Mouse (Mus musculus) hindbrain, embryonic 16.5 days (tissue): ENCODE data around the gene Dnajc13. TPM values are rescaled to one million over a fixed set of nuclear protein-coding genes. Genes with fewer than 3 reads are reported as not detected.

ENCODE experiments used
- ATAC-seq: fragments of 200-750 bp; cut with Nextera tagmentation; 2 replicates; pipeline ENCODE4 v1.8.0; 2017; ENCODE audit warnings: moderate TSS enrichment, moderate library complexity
- H3K27ac ChIP-seq: fragments of 300-500 bp; sonication (generic); 2 replicates; pipeline ENCODE4 v1.5.1; 2014; ENCODE audit warnings: low read depth, mild to moderate bottlenecking, control low read depth, low read length, moderate library complexity
- H3K27me3 ChIP-seq: fragments of 300-500 bp; sonication (generic); replicated peaks from 2 replicates; pipeline ENCODE4 v1.6.1; 2014; ENCODE audit warnings: low read length; ENCODE audit not compliant: control insufficient read depth, insufficient read depth
- H3K36me3 ChIP-seq: fragments of 300-500 bp; sonication (generic); 2 replicates; pipeline ENCODE4 v1.6.1; 2014; ENCODE audit warnings: mild to moderate bottlenecking, low read length, moderate library complexity, mixed read lengths; ENCODE audit not compliant: control insufficient read depth, insufficient read depth
- H3K4me1 ChIP-seq: fragments of 300-500 bp; sonication (generic); 2 replicates; pipeline ENCODE4 v1.6.1; 2014; ENCODE audit warnings: low read depth, low read length; ENCODE audit not compliant: control insufficient read depth, insufficient read depth
- H3K4me2 ChIP-seq: fragments of 300-500 bp; sonication (generic); 2 replicates; pipeline ENCODE4 v1.6.1; 2014; ENCODE audit warnings: mild to moderate bottlenecking, low read length, control low read depth, moderate library complexity
- H3K4me3 ChIP-seq: fragments of 300-500 bp; sonication (generic); 2 replicates; pipeline ENCODE4 v1.5.1; 2014; ENCODE audit warnings: mild to moderate bottlenecking, low read length, control low read depth, moderate library complexity
- H3K9ac ChIP-seq: fragments of 300-500 bp; sonication (generic); 2 replicates; pipeline ENCODE4 v1.6.1; 2014; ENCODE audit warnings: low read depth, mild to moderate bottlenecking, control low read depth, low read length, moderate library complexity
- H3K9me3 ChIP-seq: fragments of 300-500 bp; sonication (generic); 2 replicates; pipeline ENCODE4 v1.6.1; 2014; ENCODE audit warnings: mild to moderate bottlenecking, low read length, moderate library complexity; ENCODE audit not compliant: control insufficient read depth
- WGBS: fragments of 180-500 bp; shearing (Covaris S2); extraction: QIAGEN DNeasy Blood & Tissue Kit; methylation state at CpG from one replicate; pipeline ENCODE4 v1.1.7; 2014; 5-methylcytosine and 5-hydroxymethylcytosine counted together
- polyA plus RNA-seq: library from polyadenylated mRNA; unstranded; fragments of >200 nt; fragmentation: Nextera tagmentation; extraction: Ambion mirVana; gene quantifications from 2 replicates; pipeline ENCODE4 v1.2.1, GENCODE M21; 2015

Dnajc13 gene
- polyA plus RNA-seq, 1 experiment from 2014 or later = 17.8 TPM

DNA sequence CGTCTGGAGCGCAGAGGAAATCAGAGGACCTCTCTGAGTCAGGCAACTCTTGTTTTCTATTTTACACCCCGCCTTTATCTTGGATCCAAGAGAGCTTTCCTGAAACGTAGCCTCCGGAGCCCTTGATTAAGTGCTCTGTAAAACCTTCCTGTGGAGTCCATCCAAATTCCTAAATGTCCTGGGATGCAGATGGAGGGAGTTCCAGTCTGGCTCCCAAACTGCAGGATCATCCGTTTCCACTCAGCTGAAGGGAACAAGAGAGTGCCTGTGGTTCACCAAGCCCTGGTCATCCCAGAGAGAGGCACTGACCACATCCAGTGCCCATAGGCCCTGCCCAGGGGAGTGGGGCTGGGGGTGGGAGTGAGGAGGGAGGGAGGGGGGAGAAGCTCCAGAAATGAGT lies 160.4 kb downstream of the Dnajc13 start:
- no peak for ATAC-seq
- Histone ChIP-seq H3K27me3 (no peaks in the 10 kb centered on the region), H3K9me3 (no peaks in the 10 kb centered on the region), H3K9ac (no peak overlapping the region), H3K4me2 (no peak overlapping the region), H3K4me3 (no peak overlapping the region), H3K36me3 (no peaks in the 10 kb centered on the region), H3K4me1 (no peaks in the 10 kb centered on the region), H3K27ac (no peak overlapping the region)
- WGBS = 28% methylated on average over 6 of the region's 6 CpGs

DNA sequence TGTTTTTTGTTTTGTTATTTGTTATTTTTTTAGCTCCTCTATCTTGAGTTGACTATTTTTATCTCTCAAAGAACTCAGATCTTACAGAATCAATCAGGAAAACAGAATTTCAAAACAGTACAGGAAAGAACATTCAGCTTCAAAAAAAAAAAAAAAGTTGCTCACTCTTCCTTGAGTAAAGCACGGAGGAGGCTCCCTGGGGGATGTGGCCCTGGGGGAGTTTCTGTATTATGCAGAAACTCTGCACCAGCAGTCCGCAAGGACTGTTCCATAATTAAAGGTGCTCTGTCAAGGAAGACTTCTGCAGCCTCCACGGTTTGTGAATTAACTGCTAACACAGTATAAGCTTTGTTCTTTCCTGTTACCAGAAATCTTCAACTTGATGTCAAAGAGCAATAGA lies 161.3 kb downstream of the Dnajc13 start:
- Histone ChIP-seq H3K36me3 (no peaks in the 10 kb centered on the region), H3K9ac (no peak overlapping the region), H3K4me1 (no peaks in the 10 kb centered on the region), H3K27ac (no peak overlapping the region), H3K4me2 (no peak overlapping the region), H3K27me3 (no peaks in the 10 kb centered on the region), H3K4me3 (no peak overlapping the region), H3K9me3 (no peaks in the 10 kb centered on the region)
- ATAC-seq = no peak
- WGBS = 27% methylated on average over 3 of the region's 3 CpGs

Other genes starting within 250 kb of the Dnajc13 start
- gene Gm28305, start 222.3 kb downstream of the Dnajc13 start, polyA plus RNA-seq = not detected in 2 replicates
- gene Uba5, start 199.8 kb downstream of the Dnajc13 start, polyA plus RNA-seq = 66.5 and 68.4 TPM in 2 replicates
- gene Acad11, start 199.6 kb downstream of the Dnajc13 start, polyA plus RNA-seq = 8.1 and 8.9 TPM in 2 replicates
- gene Ackr4, start 136.0 kb downstream of the Dnajc13 start, polyA plus RNA-seq = 1.8 and 2.6 TPM in 2 replicates
- gene Acpp, start 74.8 kb upstream of the Dnajc13 start, polyA plus RNA-seq = 0.30 and 0.39 TPM in 2 replicates